Comparison of ENCODE assay signal across 16 mouse cellular contexts in the genomic region with DNA sequence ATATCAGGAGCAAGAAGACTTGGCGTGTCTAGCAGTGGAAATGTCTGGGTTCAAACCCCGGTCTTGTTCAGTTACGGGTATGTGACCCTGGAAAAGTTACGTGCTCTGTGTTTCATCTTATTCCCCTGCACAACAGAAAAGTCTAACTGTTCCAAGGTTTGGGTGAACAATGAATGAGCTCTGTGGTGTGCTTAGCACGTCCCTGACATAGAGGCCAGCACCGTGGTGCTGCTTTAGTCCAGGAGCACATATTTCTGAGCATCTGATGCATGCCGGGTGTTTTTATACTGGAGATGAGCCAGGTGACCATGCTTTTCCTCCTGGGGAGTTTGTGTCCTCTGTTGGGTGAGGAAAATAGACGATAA.
DNase-seq lines count a peak whose midpoint lies in the region; ATAC-seq and TF ChIP-seq lines count a peak whose summit lies in the region.
"Had no signal": no experiment of that assay in that cellular context is flagged by ENCODE, and none has a peak within 500 bp of the region (broad histone marks: within the 10 kb centered on the region; RNA-seq: fewer than 3 reads in every experiment).

No protein-coding gene starts in this region.

- no peak for TF ChIP-seq EP300 in ES-Bruce4 (IDR thresholded peaks at IDR 0.05; ENCODE audit: insufficient read depth, low read depth, low read length)

- H3K4me3 ChIP-seq in forebrain, embryonic 12.5 days (replicated peaks): no peak overlapping the region
- no peak overlapping the region for H3K4me3 ChIP-seq in forebrain, embryonic 13.5 days
- H3K4me3 ChIP-seq in hindbrain, embryonic 10.5 days: no peak overlapping the region
- no peak overlapping the region for H3K4me3 ChIP-seq in hindbrain, embryonic 14.5 days (replicated peaks; ENCODE audit: low read length)
- H3K4me3 ChIP-seq in liver, adult 2 months (ENCODE audit: insufficient read depth, low read depth, low read length): no peak overlapping the region
- no peak overlapping the region for H3K4me3 ChIP-seq in ES-Bruce4 (ENCODE audit: low read depth, low read length)
- H3K4me3 ChIP-seq: layer of hippocampus, adult 2 months; left cerebral cortex, adult 2 months; limb, embryonic 13.5 days had no signal

- H3K79me2 ChIP-seq in liver, adult 2 months (ENCODE audit: control insufficient read depth, insufficient read depth, low read length): no peaks in the 10 kb centered on the region

- no peak overlapping the region for H3K9ac ChIP-seq in forebrain, embryonic 12.5 days
- no peak overlapping the region for H3K9ac ChIP-seq in forebrain, embryonic 13.5 days
- no peak overlapping the region for H3K9ac ChIP-seq in hindbrain, embryonic 14.5 days
- no peak overlapping the region for H3K9ac ChIP-seq in liver, adult 2 months (ENCODE audit: low read depth, low read length)
- no peak overlapping the region for H3K9ac ChIP-seq in ES-Bruce4 (ENCODE audit: low read depth, poor library complexity, severe bottlenecking)
- H3K9ac ChIP-seq: limb, embryonic 13.5 days had no signal

- H3K27me3 ChIP-seq in forebrain, embryonic 12.5 days: no peaks in the 10 kb centered on the region
- H3K27me3 ChIP-seq in forebrain, embryonic 13.5 days: no peaks in the 10 kb centered on the region
- H3K27me3 ChIP-seq in hindbrain, embryonic 10.5 days (ENCODE audit: insufficient read depth, poor library complexity, severe bottlenecking): no peaks in the 10 kb centered on the region
- no peaks in the 10 kb centered on the region for H3K27me3 ChIP-seq in hindbrain, embryonic 14.5 days (ENCODE audit: control insufficient read depth, insufficient read depth, low read length)
- no peaks in the 10 kb centered on the region for H3K27me3 ChIP-seq in liver, adult 2 months (ENCODE audit: control insufficient read depth, insufficient read depth, low read length)
- no peaks in the 10 kb centered on the region for H3K27me3 ChIP-seq in ES-Bruce4 (ENCODE audit: control insufficient read depth, insufficient read depth, low read length, poor library complexity, severe bottlenecking)
- H3K27me3 ChIP-seq: limb, embryonic 13.5 days had no signal

- no peak for TF ChIP-seq POLR2A in liver, adult 2 months (IDR thresholded peaks at IDR 0.05; ENCODE audit: extremely low read depth, insufficient read depth, low read length)
- TF ChIP-seq POLR2A in ES-Bruce4 (IDR thresholded peaks at IDR 0.05; ENCODE audit: insufficient read depth, low read length): no peak

- no peaks in the 10 kb centered on the region for H3K9me3 ChIP-seq in forebrain, embryonic 12.5 days
- H3K9me3 ChIP-seq in forebrain, embryonic 13.5 days (replicated peaks): no peaks in the 10 kb centered on the region
- no peaks in the 10 kb centered on the region for H3K9me3 ChIP-seq in hindbrain, embryonic 10.5 days
- 0 out of 2 replicates have a peak, but pooled peaks cover 2% of the 10 kb centered on the region for H3K9me3 ChIP-seq in hindbrain, embryonic 14.5 days (ENCODE audit: control insufficient read depth, low read length)
- H3K9me3 ChIP-seq in ES-Bruce4 (replicated peaks; ENCODE audit: control insufficient read depth, insufficient read depth, low read length, poor library complexity, severe bottlenecking): no peaks in the 10 kb centered on the region
- H3K9me3 ChIP-seq: limb, embryonic 13.5 days had no signal

- peaks cover 9% of the 10 kb centered on the region for H3K4me1 ChIP-seq in forebrain, embryonic 12.5 days
- H3K4me1 ChIP-seq in forebrain, embryonic 13.5 days: 0 out of 2 replicates have a peak, but pooled peaks cover 8% of the 10 kb centered on the region
- H3K4me1 ChIP-seq in hindbrain, embryonic 10.5 days (replicated peaks): peaks cover 17% of the 10 kb centered on the region
- no peaks in the 10 kb centered on the region for H3K4me1 ChIP-seq in hindbrain, embryonic 14.5 days (replicated peaks; ENCODE audit: control insufficient read depth, insufficient read depth, low read length)
- no peaks in the 10 kb centered on the region; the same call in 1 of the 2 replicates for H3K4me1 ChIP-seq in liver, adult 2 months (ENCODE audit: control insufficient read depth, insufficient read depth, low read length)
- H3K4me1 ChIP-seq in ES-Bruce4 (ENCODE audit: control insufficient read depth, insufficient read depth, low read length): peaks cover 2% of the 10 kb centered on the region

- no peak for ATAC-seq in forebrain, embryonic 12.5 days (ENCODE audit: low FRiP score)
- no peak for ATAC-seq in forebrain, embryonic 13.5 days
- ATAC-seq in hindbrain, embryonic 14.5 days (ENCODE audit: low FRiP score): no peak
- ATAC-seq in megakaryocyte-erythroid progenitor cell, adult 5-6 weeks (replicated peaks; ENCODE audit: low FRiP score, low TSS enrichment, poor library complexity, severe bottlenecking): no peak
- ATAC-seq: inflammation-experienced regulatory T-cells, adult 6 months had no signal

- no peaks in the 10 kb centered on the region for H3K36me3 ChIP-seq in forebrain, embryonic 12.5 days (replicated peaks)
- H3K36me3 ChIP-seq in forebrain, embryonic 13.5 days (ENCODE audit: poor library complexity, severe bottlenecking): no peaks in the 10 kb centered on the region
- no peaks in the 10 kb centered on the region for H3K36me3 ChIP-seq in hindbrain, embryonic 10.5 days
- H3K36me3 ChIP-seq in hindbrain, embryonic 14.5 days (replicated peaks; ENCODE audit: control insufficient read depth, insufficient read depth): peaks cover 16% of the 10 kb centered on the region; the same call in 1 of the 2 replicates
- H3K36me3 ChIP-seq in liver, adult 2 months (ENCODE audit: control insufficient read depth, insufficient read depth, low read length): no peaks in the 10 kb centered on the region
- no peaks in the 10 kb centered on the region for H3K36me3 ChIP-seq in ES-Bruce4 (ENCODE audit: control insufficient read depth, insufficient read depth, low read length, poor library complexity, severe bottlenecking)

- H3K27ac ChIP-seq in forebrain, embryonic 12.5 days: 0 out of 2 replicates have a peak overlapping the region, but pooled peaks have one; percentile 42
- H3K27ac ChIP-seq in forebrain, embryonic 13.5 days: no peak overlapping the region
- H3K27ac ChIP-seq in hindbrain, embryonic 10.5 days: peak overlapping the region; percentile 50; the same call in 1 of the 2 replicates
- no peak overlapping the region for H3K27ac ChIP-seq in hindbrain, embryonic 14.5 days
- peak overlapping the region; percentile 63 for H3K27ac ChIP-seq in liver, adult 2 months (replicated peaks; ENCODE audit: insufficient read depth, low read depth, low read length)
- peak overlapping the region; percentile 41; the same call in 1 of the 2 replicates for H3K27ac ChIP-seq in ES-Bruce4 (ENCODE audit: insufficient read depth, low read length)
- H3K27ac ChIP-seq: layer of hippocampus, adult 2 months; left cerebral cortex, adult 2 months; limb, embryonic 13.5 days; macrophage had no signal

- peak; percentile 4 for DNase-seq in hindbrain, embryonic 10.5 days (ENCODE audit: low spot score)
- DNase-seq in hindbrain, embryonic 14.5 days (ENCODE audit: low spot score): no peak
- no peak for DNase-seq in liver, adult 2 months (ENCODE audit: extremely low read depth, low read depth, low spot score)
- no peak for DNase-seq in liver
- DNase-seq: cerebellum, adult 11-12 months; gastrocnemius, postnatal 25 days; right cerebral cortex, adult 18-20 months had no signal

- H3K4me2 ChIP-seq in forebrain, embryonic 12.5 days: no peak overlapping the region
- H3K4me2 ChIP-seq in forebrain, embryonic 13.5 days: no peak overlapping the region
- no peak overlapping the region for H3K4me2 ChIP-seq in hindbrain, embryonic 14.5 days (replicated peaks)
- H3K4me2 ChIP-seq: limb, embryonic 13.5 days had no signal

- TF ChIP-seq CTCF in liver, adult 2 months (IDR thresholded peaks at IDR 0.05; ENCODE audit: low read depth, low read length): no peak
- TF ChIP-seq CTCF in ES-Bruce4 (IDR thresholded peaks at IDR 0.05; ENCODE audit: low read depth, low read length): no peak

- WGBS in forebrain, embryonic 12.5 days: 78% methylated on average over 8 of the region's 8 CpGs
- 74% methylated on average over 8 of the region's 8 CpGs for WGBS in forebrain, embryonic 13.5 days
- WGBS in hindbrain, embryonic 10.5 days: 67% methylated on average over 8 of the region's 8 CpGs
- WGBS in hindbrain, embryonic 14.5 days: 61% methylated on average over 8 of the region's 8 CpGs
- WGBS in liver, adult 2 months: 73% methylated on average over 8 of the region's 8 CpGs

Comparison
In these comparisons a context has a peak if more than half of its experiments do, and no peak if none do; other contexts are left out.
1. H3K27ac ChIP-seq: peak in forebrain, embryonic 12.5 days (single experiment), hindbrain, embryonic 10.5 days (single experiment), liver, adult 2 months (single experiment) and ES-Bruce4 (single experiment); none in forebrain, embryonic 13.5 days (single experiment) and hindbrain, embryonic 14.5 days (single experiment).